Mouse (Mus musculus) lung, postnatal 10 days (tissue): ENCODE measurements around the gene Mettl7a3.

Experiments used
- DNase-seq: peaks from one replicate; pipeline ENCODE4 v3.0.0; 2021

Mettl7a3 gene

DNA sequence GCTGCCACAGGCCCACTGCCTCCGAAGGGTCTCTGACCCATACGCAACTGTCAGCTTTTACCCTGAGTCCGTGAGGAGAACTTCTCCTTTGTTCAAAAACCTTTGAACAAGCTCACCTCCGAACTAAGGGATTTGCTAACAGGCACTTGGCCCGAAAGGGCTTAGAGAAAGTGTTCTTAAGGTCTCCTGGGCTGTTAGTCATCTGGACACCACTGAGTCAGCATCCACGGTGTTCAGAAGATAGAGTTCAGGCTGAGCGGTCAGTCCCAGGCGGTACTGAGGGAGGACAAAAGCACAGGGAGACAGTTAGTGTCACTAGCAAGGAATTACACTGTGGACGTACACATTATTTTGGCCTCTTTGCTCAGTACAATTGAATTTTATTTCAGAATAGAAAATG, 54.2 kb downstream of the Mettl7a3 start:
- no peak for DNase-seq
